Mouse (Mus musculus) olfactory bulb, adult 2 months (tissue): ENCODE results near the gene Prdx5. TPM values are rescaled to one million over a fixed set of nuclear protein-coding genes. Genes with fewer than 3 reads are reported as not detected.

Experiments used
- H3K27ac ChIP-seq: fragments of 200-500 bp; 2 replicates; pipeline ENCODE4 v1.5.1; 2012; ENCODE audit warnings: low read depth, low read length; ENCODE audit not compliant: insufficient read depth
- H3K4me1 ChIP-seq: fragments of 200-500 bp; 2 replicates; pipeline ENCODE4 v1.6.1; 2012; ENCODE audit warnings: low read length; ENCODE audit not compliant: control insufficient read depth, insufficient read depth
- H3K4me3 ChIP-seq: fragments of 200-500 bp; 2 replicates; pipeline ENCODE4 v1.5.1; 2012; ENCODE audit warnings: mild to moderate bottlenecking, low read depth, low read length, moderate library complexity; ENCODE audit not compliant: insufficient read depth
- CTCF ChIP-seq: fragments of 200-500 bp; IDR thresholded peaks from 2 replicates; pipeline ENCODE4 v1.5.1; 2012; ENCODE audit warnings: low read depth, mild to moderate bottlenecking, low read length, moderate library complexity; ENCODE audit not compliant: insufficient read depth
- POLR2A ChIP-seq: fragments of 200-500 bp; IDR thresholded peaks from 2 replicates; pipeline ENCODE4 v1.6.1; 2012; ENCODE audit warnings: mild to moderate bottlenecking, low read depth, low read length, moderate library complexity; ENCODE audit not compliant: insufficient read depth
- WGBS: fragments of 180-500 bp; shearing (Covaris S2); methylation state at CpG from one replicate; pipeline ENCODE4 v1.1.7; 2018; 5-methylcytosine and 5-hydroxymethylcytosine counted together
- polyA plus RNA-seq: library from polyadenylated mRNA; stranded (reverse); fragments of >200 nt; gene quantifications from 2 replicates; pipeline ENCODE4 v1.2.4, GENCODE M21; 2012; ENCODE audit warnings: low replicate concordance; ENCODE audit not compliant: missing spikeins, insufficient read depth, insufficient read length

Prdx5 gene
- polyA plus RNA-seq, 1 experiment, result not detected

- 86% methylated on average over 20 of the region's 20 CpGs for WGBS
- Histone ChIP-seq H3K27ac (no peak overlapping the region), H3K4me3 (peak overlapping the region; percentile 0; the same call in 1 of the 2 replicates), H3K4me1 (peaks cover 29% of the 10 kb centered on the region)
- no peak for TF ChIP-seq CTCF
- 0 out of 2 replicates have a peak, but pooled peaks have one; percentile 14 for TF ChIP-seq POLR2A
Observed at GRCm38 (mm10) chr19:6939106-6940002, 29.4 kb upstream of the Prdx5 start.

DNA sequence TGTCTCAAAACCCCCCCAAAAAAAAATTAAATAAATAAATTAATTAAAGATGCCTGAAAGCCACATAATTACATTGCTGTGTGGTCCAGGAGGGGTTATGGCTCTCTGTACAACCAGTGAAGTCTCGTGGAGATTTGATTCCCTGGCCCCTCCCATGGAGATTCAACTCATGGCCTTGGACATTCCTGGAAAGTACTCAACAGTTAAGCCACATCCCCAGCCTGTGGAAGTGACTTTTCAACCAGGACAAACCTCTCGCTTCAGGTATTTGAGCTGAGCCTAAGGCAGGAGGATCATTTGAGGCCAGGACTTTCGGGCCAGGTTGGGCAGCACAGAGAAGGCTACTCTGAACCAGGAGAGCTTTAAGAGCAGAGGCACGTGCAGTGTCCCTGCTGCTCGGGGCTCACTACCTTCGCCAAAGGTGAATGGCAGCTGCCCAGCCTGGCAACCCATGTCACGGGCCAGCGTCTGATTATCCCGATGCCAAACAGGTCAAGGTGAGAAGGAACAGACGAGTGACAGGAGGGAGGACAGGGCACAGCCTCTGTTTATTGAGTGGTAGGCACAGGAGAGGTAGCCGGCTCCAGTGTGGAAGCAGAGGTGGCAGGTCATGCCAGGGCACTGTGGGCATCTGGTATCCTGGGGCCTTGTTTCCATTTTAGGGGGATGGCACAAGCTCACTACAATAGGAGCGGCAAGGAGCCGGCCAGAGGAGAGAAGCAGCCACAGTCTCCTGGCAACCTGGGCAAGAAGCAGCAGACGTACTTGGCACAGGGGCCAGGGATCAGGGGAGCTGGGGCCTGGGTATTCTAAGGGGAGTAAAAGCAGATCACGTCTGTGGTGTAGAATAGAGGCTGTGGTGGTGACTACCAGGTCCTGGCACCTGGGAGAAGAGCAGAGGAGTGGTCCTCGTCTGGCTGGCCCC, 27.9 kb upstream of the Prdx5 start:
- 71% methylated on average over 16 of the region's 16 CpGs for WGBS
- Histone ChIP-seq H3K27ac (no peak overlapping the region), H3K4me3 (no peak overlapping the region), H3K4me1 (peaks cover 42% of the 10 kb centered on the region)
- TF ChIP-seq POLR2A, result no peak
- no peak for TF ChIP-seq CTCF

DNA sequence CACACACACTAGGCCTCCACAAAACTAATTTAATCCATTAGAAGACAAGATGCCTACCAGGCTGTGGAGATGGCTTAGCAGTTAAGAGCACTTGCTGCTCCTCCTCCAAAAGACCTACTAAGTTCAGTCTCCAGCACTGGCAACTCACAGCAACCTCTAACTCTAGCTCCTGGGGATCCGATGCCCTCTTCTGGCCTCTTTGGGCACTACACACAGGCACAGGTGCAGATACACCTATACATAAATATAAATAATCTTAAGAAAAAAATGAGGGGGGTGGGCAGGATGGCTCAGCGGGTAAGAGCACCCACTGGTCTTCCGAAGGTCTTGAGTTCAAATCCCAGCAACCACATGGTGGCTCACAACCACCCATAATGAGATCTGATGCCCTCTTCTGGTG, 26.4 kb upstream of the Prdx5 start:
- H3K4me3 ChIP-seq, result no peak overlapping the region
- 30% methylated on average over 3 of the region's 3 CpGs for WGBS
- H3K27ac ChIP-seq, result no peak overlapping the region
- peaks cover 52% of the 10 kb centered on the region for H3K4me1 ChIP-seq
- TF ChIP-seq CTCF (no peak), POLR2A (no peak)

DNA sequence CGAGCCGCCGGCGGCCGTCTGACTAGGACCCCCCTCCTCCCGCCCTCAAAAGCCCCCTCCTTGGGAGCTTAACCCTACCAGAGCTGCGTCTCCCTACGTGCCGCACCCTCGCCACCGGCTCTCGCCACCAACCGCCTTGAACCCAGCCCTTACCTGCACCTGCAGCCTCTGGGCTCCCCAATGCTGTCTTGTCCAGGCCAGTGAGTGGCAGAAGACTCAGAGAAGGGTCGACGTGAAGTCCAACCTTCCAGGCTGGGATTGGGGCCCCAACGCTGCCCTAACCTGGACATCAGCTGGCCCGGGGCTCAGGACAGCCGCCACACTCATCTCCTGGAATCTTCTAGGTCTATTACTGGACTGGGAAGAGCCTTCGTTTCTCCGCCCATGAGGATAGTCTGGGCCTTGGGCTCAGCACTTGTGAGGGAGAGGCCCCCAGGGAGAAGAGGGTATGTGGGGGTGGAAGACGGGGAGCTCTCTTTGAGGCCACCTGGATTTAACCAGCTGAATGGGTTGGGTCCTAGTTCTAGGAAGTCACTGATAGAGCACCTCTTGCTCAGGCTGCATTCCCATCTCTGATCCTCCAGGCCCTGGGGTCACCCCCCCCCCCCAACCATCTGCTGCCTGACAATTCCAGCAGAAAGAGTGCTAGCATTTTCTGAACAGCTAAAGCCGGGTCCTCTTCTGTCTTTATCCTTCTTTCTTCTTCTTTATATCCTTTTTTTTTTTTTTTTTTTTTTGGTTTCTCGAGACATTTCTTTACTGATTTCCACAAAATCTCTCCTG, 24.5 kb upstream of the Prdx5 start, which contains the start of gene Kcnk4:
Gene Kcnk4 (minus strand): TSS at position 321 of the 783 bp plus-strand sequence.
- H3K4me1 ChIP-seq, result peaks cover 38% of the 10 kb centered on the region
- TF ChIP-seq POLR2A (no peak), CTCF (no peak)
- H3K27ac ChIP-seq, result no peak within 1 kb of the TSS
- 11% methylated on average over 23 of the region's 23 CpGs for WGBS
- H3K4me3 ChIP-seq, result peak within 1 kb of the TSS; percentile 47

DNA sequence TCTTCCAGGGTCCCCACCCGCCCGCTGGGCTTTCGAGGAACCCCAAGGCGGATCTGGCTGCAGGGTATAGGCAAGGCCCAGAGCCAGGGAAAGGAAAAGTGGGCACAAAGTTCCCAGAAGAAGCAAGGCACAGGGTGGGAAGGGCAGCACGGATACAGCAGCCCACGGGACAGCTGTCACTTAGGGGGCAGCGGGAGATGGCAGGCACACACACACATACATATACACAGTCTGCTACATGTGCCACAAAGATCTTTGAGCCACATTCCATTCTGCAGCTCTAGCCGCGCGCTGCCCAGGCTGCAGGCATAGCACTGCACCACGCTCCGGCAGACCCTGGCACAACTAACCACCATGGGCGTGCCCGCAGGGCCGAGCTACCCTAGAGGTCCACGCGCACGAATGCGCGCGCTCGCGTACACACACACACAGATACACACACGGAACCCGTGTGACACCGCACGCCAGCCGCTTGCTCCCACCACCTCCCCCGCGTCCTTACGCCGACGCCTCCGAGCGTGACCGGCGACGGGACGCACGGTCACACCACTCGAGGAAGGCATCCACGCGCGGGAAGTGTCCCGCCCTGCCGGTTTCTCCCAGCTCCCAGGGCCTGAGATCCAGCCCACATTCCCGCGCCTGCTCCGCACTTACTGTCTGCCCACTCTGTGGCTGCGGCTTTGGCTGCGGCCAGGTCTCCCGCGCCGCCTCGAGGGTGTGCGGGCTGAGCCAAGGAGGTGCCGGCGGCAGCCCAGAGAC, 23.7 kb upstream of the Prdx5 start:
- Histone ChIP-seq H3K4me1 (peaks cover 32% of the 10 kb centered on the region), H3K4me3 (peak overlapping the region; percentile 47), H3K27ac (no peak overlapping the region)
- WGBS, result 4% methylated on average over 58 of the region's 58 CpGs
- TF ChIP-seq POLR2A (no peak), CTCF (no peak)

DNA sequence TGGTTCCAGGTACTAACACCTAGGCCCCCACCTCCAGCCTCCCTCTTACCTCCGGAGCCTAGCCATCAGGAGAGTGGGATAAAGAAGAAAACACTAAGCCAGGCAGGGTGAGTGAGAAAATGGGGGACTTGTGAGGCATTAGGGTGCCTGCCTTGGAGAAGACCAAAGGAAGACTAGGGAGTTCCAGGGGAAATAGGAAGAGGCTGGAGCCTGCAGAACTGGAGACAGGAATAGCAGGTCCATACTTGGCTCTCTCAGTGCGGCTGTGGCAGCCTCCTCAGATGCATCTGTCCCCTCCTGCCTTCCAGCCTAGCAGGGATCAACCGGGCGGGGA, 23.2 kb upstream of the Prdx5 start:
- Histone ChIP-seq H3K27ac (no peak overlapping the region), H3K4me1 (peaks cover 31% of the 10 kb centered on the region), H3K4me3 (no peak overlapping the region)
- WGBS, result 33% methylated on average over 4 of the region's 4 CpGs
- TF ChIP-seq CTCF (no peak), POLR2A (no peak)

DNA sequence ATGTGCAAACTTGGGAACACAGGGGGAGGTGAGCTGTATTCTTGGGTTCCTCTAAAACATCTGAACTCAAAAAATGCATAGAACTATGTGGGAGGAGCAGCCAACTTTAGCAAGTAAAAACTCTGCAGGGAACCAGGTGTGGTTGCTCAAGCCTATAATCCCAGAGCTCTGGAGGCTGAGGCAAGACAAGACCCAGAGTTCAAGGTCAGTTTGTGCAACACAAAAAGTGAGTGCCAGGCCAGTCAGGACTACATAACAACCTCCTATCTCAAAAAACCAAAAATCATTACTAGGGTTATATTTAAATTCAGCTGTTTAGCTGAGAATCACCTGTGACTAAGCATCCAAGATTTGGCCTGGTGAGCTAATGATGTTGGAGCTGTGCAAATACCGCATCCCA, 22.1 kb upstream of the Prdx5 start:
- Histone ChIP-seq H3K27ac (no peak overlapping the region), H3K4me3 (no peak overlapping the region), H3K4me1 (peaks cover 27% of the 10 kb centered on the region)
- TF ChIP-seq CTCF, result no peak
- TF ChIP-seq POLR2A, result no peak
- 67% methylated on average over 1 of the region's 1 CpGs for WGBS

DNA sequence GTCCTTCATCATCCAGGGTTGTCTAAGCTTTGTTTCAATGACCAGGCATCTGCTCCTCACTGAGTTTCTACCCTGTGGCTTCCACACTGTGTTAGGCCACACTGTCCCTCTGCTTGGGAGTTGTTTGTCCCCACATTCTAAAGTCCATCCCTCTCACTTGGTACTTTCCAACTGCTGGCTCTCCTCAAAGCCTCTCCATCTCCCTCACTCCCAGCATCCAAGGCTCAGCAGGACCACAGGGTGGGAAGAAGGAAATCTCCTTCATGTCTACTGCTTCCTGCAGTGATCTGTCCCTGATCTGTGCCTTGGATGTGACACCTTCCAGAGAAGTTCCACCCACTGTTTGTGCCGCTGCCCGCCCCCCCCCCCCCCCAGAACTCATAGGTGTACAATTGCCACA, 21.1 kb upstream of the Prdx5 start:
- TF ChIP-seq CTCF (no peak), POLR2A (no peak)
- Histone ChIP-seq H3K4me1 (peaks cover 32% of the 10 kb centered on the region), H3K4me3 (no peak overlapping the region), H3K27ac (no peak overlapping the region)
- 18% methylated on average over 2 of the region's 2 CpGs for WGBS
